1 mouse cellular context compared by ENCODE assay signal in genomic region chr5:90855308-90856230, GRCm38 (mm10).
TF ChIP-seq lines count a peak whose summit lies in the region.

No protein-coding gene starts in this region.

TF ChIP-seq in CH12.LX, 34 proteins besides CTCF, POLR2A, EP300 and RAD21 (continued from another document):
- TF ChIP-seq MEF2A (IDR thresholded peaks at IDR 0.05; ENCODE audit: borderline replicate concordance, low read depth, low read length): no peak
- TF ChIP-seq POLR2AphosphoS2 (IDR thresholded peaks at IDR 0.05; ENCODE audit: low read depth, low read length): no peak
